Mouse (Mus musculus) spleen, adult 2 months (tissue): ENCODE data around the gene Gstm4. TPM values are rescaled to one million over a fixed set of nuclear protein-coding genes. Genes with fewer than 3 reads are reported as not detected.
"Not testable (repeated sequence)": the region's sequence is repeated elsewhere in the genome, so short reads cannot be mapped to it uniquely, and the experiment has no call there.

ENCODE experiments used
- DNase-seq, 2 experiments: peaks; one replicate each; pipeline versions ENCODE4 v3.0.0 to v3.0.0-alpha.2; 2012 to 2021; ENCODE audit warnings: low spot score in 2 of 2, low read depth in 1 of 2
- H3K27ac ChIP-seq: fragments of 200-500 bp; 2 replicates; pipeline ENCODE4 v1.5.1; 2012; ENCODE audit warnings: low read length, inconsistent platforms; ENCODE audit not compliant: insufficient read depth
- H3K27me3 ChIP-seq: fragments of 200-500 bp; 2 replicates; pipeline ENCODE4 v1.6.1; 2012; ENCODE audit warnings: mild to moderate bottlenecking, moderate library complexity, low read length, inconsistent platforms; ENCODE audit not compliant: control insufficient read depth, insufficient read depth
- H3K36me3 ChIP-seq: fragments of 200-500 bp; 2 replicates; pipeline ENCODE4 v1.6.1; 2012; ENCODE audit warnings: mild to moderate bottlenecking, low read length, inconsistent platforms; ENCODE audit not compliant: control insufficient read depth, insufficient read depth
- H3K4me1 ChIP-seq: fragments of 200-500 bp; 2 replicates; pipeline ENCODE4 v1.6.1; 2011; ENCODE audit warnings: inconsistent platforms; ENCODE audit not compliant: control insufficient read depth, insufficient read depth, insufficient read length
- H3K4me3 ChIP-seq: fragments of 200-500 bp; 2 replicates; pipeline ENCODE4 v1.5.1; 2011; ENCODE audit warnings: mild to moderate bottlenecking, inconsistent platforms; ENCODE audit not compliant: insufficient read depth, insufficient read length; ENCODE audit errors: extremely low read depth
- CTCF ChIP-seq: fragments of 200-500 bp; IDR thresholded peaks from 2 replicates; pipeline ENCODE4 v1.5.1; 2011; ENCODE audit warnings: mild to moderate bottlenecking, inconsistent platforms; ENCODE audit not compliant: insufficient read depth, insufficient read length, insufficient replicate concordance; ENCODE audit errors: extremely low read depth
- POLR2A ChIP-seq: fragments of 200-500 bp; IDR thresholded peaks from 2 replicates; pipeline ENCODE4 v1.6.1; 2011; ENCODE audit warnings: low read depth, low read length, inconsistent platforms
- WGBS: fragments of 180-500 bp; shearing (Covaris S2); methylation state at CpG from one replicate; pipeline ENCODE4 v1.1.7; 2018; 5-methylcytosine and 5-hydroxymethylcytosine counted together
- polyA plus RNA-seq: library from polyadenylated mRNA; depleted of rRNA; stranded (reverse); fragments of >200 nt; gene quantifications from 2 replicates; pipeline ENCODE4 v1.2.3, GENCODE M21; 2012

Gstm4 gene
- polyA plus RNA-seq, 1 experiment = 4.6 TPM

DNA sequence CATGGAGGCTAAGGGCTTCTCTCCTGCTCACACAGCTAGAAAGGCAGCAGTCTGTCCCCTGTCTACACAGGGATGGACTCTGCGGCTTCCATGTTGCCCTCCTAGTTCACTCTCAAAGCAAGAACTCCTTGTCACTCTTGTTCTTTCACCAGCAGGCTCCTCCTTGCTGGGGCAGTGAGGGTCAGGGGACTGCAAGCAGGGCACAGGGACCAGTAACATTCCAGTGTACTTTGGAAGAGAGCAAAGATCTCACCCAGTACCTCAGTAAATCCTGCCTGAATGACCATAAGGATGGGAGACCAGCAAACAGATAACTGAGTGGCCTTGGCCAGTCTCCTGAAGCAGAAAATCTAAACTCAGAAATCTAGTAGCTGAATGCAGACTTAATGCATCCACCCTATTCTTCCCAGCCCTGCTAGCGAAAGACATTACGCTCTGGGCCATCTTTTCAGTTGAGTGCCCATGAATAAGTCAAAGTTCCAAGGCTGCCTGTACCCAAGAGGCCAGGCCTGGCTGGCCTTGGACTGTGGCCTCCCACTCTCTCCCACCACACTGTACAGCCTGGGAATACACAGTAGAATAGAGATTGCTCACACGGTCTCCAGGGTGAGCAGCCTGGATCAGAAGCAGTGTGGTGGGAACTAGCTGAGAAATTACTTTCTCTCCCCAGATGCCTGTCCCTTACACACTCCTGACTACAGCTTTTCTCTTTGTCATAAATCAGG is 15.9 kb downstream of the Gstm4 start:
- whole genome bisulfite sequencing = 96% methylated on average over 4 of the region's 4 CpGs
- Histone ChIP-seq H3K4me3 (no peak overlapping the region), H3K27me3 (no peaks in the 10 kb centered on the region), H3K27ac (no peak overlapping the region), H3K4me1 (no peaks in the 10 kb centered on the region), H3K36me3 (no peaks in the 10 kb centered on the region)
- no peak for DNase-seq
- TF ChIP-seq CTCF = no peak
- TF ChIP-seq POLR2A = no peak

- Histone ChIP-seq H3K27me3 (no peaks in the 10 kb centered on the region), H3K4me1 (no peaks in the 10 kb centered on the region), H3K27ac (no peak overlapping the region), H3K4me3 (no peak overlapping the region), H3K36me3 (no peaks in the 10 kb centered on the region)
- DNase-seq = no peak
- 95% methylated on average over 1 of the region's 1 CpGs for WGBS
- TF ChIP-seq CTCF (no peak), POLR2A (no peak)
Measured at GRCm38 (mm10) chr3:108026597-108026996, 18.1 kb downstream of the Gstm4 start.

GRCm38 (mm10) chr3:108026049-108026448 is 18.6 kb downstream of the Gstm4 start:
- WGBS = 72% methylated on average over 5 of the region's 5 CpGs
- Histone ChIP-seq H3K27me3 (no peaks in the 10 kb centered on the region), H3K36me3 (no peaks in the 10 kb centered on the region), H3K4me1 (no peaks in the 10 kb centered on the region), H3K4me3 (no peak overlapping the region), H3K27ac (no peak overlapping the region)
- TF ChIP-seq POLR2A (no peak), CTCF (no peak)
- DNase-seq = no peak

GRCm38 (mm10) chr3:108025318-108025717 is 19.4 kb downstream of the Gstm4 start:
- Histone ChIP-seq H3K36me3 (no peaks in the 10 kb centered on the region), H3K4me3 (no peak overlapping the region), H3K27ac (no peak overlapping the region), H3K4me1 (no peaks in the 10 kb centered on the region), H3K27me3 (no peaks in the 10 kb centered on the region)
- DNase-seq = no peak
- WGBS = 59% methylated on average over 4 of the region's 4 CpGs
- no peak for TF ChIP-seq CTCF
- no peak for TF ChIP-seq POLR2A

DNA sequence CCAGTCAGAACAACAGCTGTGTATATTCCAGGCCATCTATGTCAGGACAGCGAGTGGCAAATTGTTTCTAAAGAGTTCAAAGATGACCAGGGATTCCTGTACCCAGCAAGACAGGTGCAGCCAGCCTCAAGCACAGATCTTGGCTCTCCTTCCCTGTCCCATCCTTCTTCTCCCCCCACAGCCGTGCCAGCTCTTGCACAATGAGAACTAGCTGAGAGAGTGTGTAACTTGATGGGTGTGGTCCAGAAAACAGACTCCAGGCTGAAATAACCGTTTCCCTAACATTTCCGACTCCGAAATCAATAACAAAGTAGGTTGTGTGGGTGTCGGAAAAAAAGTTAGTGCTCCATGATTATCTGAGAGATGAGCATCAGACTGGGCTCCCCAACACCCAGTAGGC is 22.0 kb downstream of the Gstm4 start:
- Histone ChIP-seq H3K27me3 (no peaks in the 10 kb centered on the region), H3K36me3 (no peaks in the 10 kb centered on the region), H3K4me1 (peaks cover 2% of the 10 kb centered on the region; the same call in 1 of the 2 replicates), H3K4me3 (no peak overlapping the region), H3K27ac (no peak overlapping the region)
- no peak for DNase-seq
- 82% methylated on average over 6 of the region's 6 CpGs for WGBS
- TF ChIP-seq POLR2A (no peak), CTCF (no peak)

DNA sequence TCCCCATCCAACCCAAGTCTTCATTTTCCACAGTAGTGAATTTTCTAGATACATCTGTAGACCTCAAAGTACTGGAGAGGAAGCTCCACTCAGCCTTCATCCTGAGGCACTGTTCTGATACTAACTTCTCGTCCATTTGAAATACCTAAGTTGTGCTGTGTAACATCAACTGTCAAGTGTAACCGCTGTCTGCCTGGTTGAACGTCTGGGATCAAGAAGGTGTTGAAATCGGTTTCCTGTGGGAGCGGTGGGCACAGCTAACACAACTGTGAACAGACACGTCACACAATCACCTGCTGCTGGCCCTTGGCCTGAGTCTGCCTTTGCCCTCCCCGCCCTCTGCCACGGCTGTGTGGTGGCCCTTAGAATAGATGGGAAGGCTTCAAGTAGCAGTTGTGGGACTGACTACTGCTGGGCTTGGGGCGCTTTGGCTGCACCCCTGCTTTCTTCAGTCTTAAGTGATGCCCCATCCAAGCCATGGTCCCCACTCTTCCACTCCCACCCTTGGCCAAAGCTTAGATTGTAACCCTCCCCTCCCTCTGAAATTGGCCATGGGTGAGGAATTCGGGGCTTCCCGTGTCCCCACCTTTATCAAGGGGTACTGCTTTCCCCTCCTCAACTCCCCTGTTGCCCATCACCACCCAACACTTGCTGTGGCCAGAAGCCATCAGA is 24.2 kb downstream of the Gstm4 start:
- not testable (repeated sequence) for H3K27ac ChIP-seq, H3K4me3 ChIP-seq, H3K27me3 ChIP-seq, DNase-seq, H3K4me1 ChIP-seq, H3K36me3 ChIP-seq
- WGBS = 83% methylated on average over 11 of the region's 11 CpGs

- 88% methylated on average over 3 of the region's 3 CpGs for WGBS
- H3K36me3 ChIP-seq, H3K4me3 ChIP-seq, H3K27ac ChIP-seq, DNase-seq, H3K27me3 ChIP-seq, H3K4me1 ChIP-seq: not testable (repeated sequence)
Measured at GRCm38 (mm10) chr3:108019226-108019625, 25.5 kb downstream of the Gstm4 start.
